Mouse (Mus musculus) bone marrow, adult 2 months (tissue): ENCODE measurements around the gene Hps4.

ENCODE experiments used
- CTCF ChIP-seq: fragments of 200-500 bp; IDR thresholded peaks from 2 replicates; pipeline ENCODE4 v1.5.1; 2011; ENCODE audit warnings: low read length, control low read depth; ENCODE audit not compliant: control insufficient read depth, insufficient read depth
- POLR2A ChIP-seq: fragments of 200-500 bp; IDR thresholded peaks from 2 replicates; pipeline ENCODE4 v1.6.1; 2011; ENCODE audit warnings: low read depth, mild to moderate bottlenecking, control low read depth, low read length, borderline replicate concordance; ENCODE audit not compliant: control insufficient read depth

GRCm38 (mm10) chr5:112402437-112402836, 59.6 kb downstream of the Hps4 start:
- TF ChIP-seq POLR2A: no peak
- no peak for TF ChIP-seq CTCF
